Mouse (Mus musculus) liver, embryonic 15.5 days (tissue): ENCODE data around the gene Thbd. TPM values are rescaled to one million over a fixed set of nuclear protein-coding genes. Genes with fewer than 3 reads are reported as not detected.

Experiments used
- ATAC-seq: fragments of 200-750 bp; cut with Nextera tagmentation; 2 replicates; pipeline ENCODE4 v1.8.0; 2017; ENCODE audit warnings: moderate number of reproducible peaks, mild to moderate bottlenecking, moderate library complexity; ENCODE audit not compliant: insufficient read depth
- H3K27ac ChIP-seq: fragments of 300-500 bp; sonication (generic); replicated peaks from 2 replicates; pipeline ENCODE4 v1.5.1; 2015; ENCODE audit warnings: mild to moderate bottlenecking, inconsistent platforms
- H3K27me3 ChIP-seq: fragments of 300-500 bp; sonication (generic); 2 replicates; pipeline ENCODE4 v1.6.1; 2015; ENCODE audit warnings: mild to moderate bottlenecking, inconsistent platforms
- H3K36me3 ChIP-seq: fragments of 300-500 bp; sonication (generic); replicated peaks from 2 replicates; pipeline ENCODE4 v1.6.1; 2015; ENCODE audit warnings: moderate library complexity, mild to moderate bottlenecking, inconsistent platforms
- H3K4me1 ChIP-seq: fragments of 300-500 bp; sonication (generic); replicated peaks from 2 replicates; pipeline ENCODE4 v1.6.1; 2015; ENCODE audit warnings: inconsistent platforms
- H3K4me2 ChIP-seq: fragments of 300-500 bp; sonication (generic); 2 replicates; pipeline ENCODE4 v1.6.1; 2015; ENCODE audit warnings: moderate library complexity, mild to moderate bottlenecking, inconsistent platforms
- H3K4me3 ChIP-seq: fragments of 300-500 bp; sonication (generic); replicated peaks from 2 replicates; pipeline ENCODE4 v1.5.1; 2015; ENCODE audit warnings: mild to moderate bottlenecking, inconsistent platforms
- H3K9ac ChIP-seq: fragments of 300-500 bp; sonication (generic); 2 replicates; pipeline ENCODE4 v1.6.1; 2015; ENCODE audit warnings: moderate library complexity, mild to moderate bottlenecking, inconsistent platforms
- H3K9me3 ChIP-seq: fragments of 300-500 bp; sonication (generic); replicated peaks from 2 replicates; pipeline ENCODE4 v1.6.1; 2016; ENCODE audit warnings: inconsistent platforms
- WGBS: fragments of 180-500 bp; shearing (Covaris S2); methylation state at CpG from one replicate; pipeline ENCODE4 v1.1.7; 2015; ENCODE audit warnings: mixed read lengths; ENCODE audit not compliant: insufficient replicate concordance; 5-methylcytosine and 5-hydroxymethylcytosine counted together
- polyA plus RNA-seq: library from polyadenylated mRNA; unstranded; fragments of >200 nt; fragmentation: Nextera tagmentation; extraction: Ambion mirVana; gene quantifications from 2 replicates; pipeline ENCODE4 v1.2.1, GENCODE M21; 2015

The Thbd gene
- 1.3 and 1.7 TPM in 2 replicates for polyA plus RNA-seq

- Histone ChIP-seq H3K9ac (peak within 1 kb of the TSS; percentile 21; the same call in 1 of the 2 replicates), H3K27me3 (peaks cover 36% of the 10 kb centered on the region), H3K27ac (peak within 1 kb of the TSS; percentile 24; the same call in 1 of the 2 replicates), H3K9me3 (no peaks in the 10 kb centered on the region), H3K4me1 (peaks cover 24% of the 10 kb centered on the region), H3K4me2 (peak within 1 kb of the TSS; percentile 61), H3K4me3 (peak within 1 kb of the TSS; percentile 43), H3K36me3 (no peaks in the 10 kb centered on the region)
- WGBS = 1% methylated on average over 35 of the region's 35 CpGs
- ATAC-seq = peak; percentile 71
Measured at GRCm38 (mm10) chr2:148407870-148408760, at the start of gene Thbd. TSS of gene Thbd (minus strand) at chr2:148408188.

- Histone ChIP-seq H3K4me2 (no peak overlapping the region), H3K27me3 (no peaks in the 10 kb centered on the region), H3K9me3 (no peaks in the 10 kb centered on the region), H3K4me3 (no peak overlapping the region), H3K9ac (no peak overlapping the region), H3K27ac (no peak overlapping the region), H3K4me1 (no peaks in the 10 kb centered on the region), H3K36me3 (no peaks in the 10 kb centered on the region)
- no peak for ATAC-seq
Measured at GRCm38 (mm10) chr2:148455341-148455740, 47.4 kb upstream of the Thbd start.

- no peaks in the 10 kb centered on the region for H3K9me3 ChIP-seq
- H3K4me3 ChIP-seq = no peak overlapping the region
- no peaks in the 10 kb centered on the region for H3K4me1 ChIP-seq
- no peak overlapping the region for H3K9ac ChIP-seq
- 56% methylated on average over 4 of the region's 4 CpGs for WGBS
- no peaks in the 10 kb centered on the region for H3K27me3 ChIP-seq
- H3K36me3 ChIP-seq = no peaks in the 10 kb centered on the region
- H3K27ac ChIP-seq = no peak overlapping the region
- ATAC-seq = no peak
- H3K4me2 ChIP-seq = no peak overlapping the region
Measured at GRCm38 (mm10) chr2:148454014-148454542, 46.1 kb upstream of the Thbd start.

- ATAC-seq = no peak
- 60% methylated on average over 3 of the region's 3 CpGs for WGBS
- Histone ChIP-seq H3K4me3 (no peak overlapping the region), H3K27ac (no peak overlapping the region), H3K4me1 (no peaks in the 10 kb centered on the region), H3K9ac (no peak overlapping the region), H3K4me2 (no peak overlapping the region), H3K36me3 (no peaks in the 10 kb centered on the region), H3K9me3 (no peaks in the 10 kb centered on the region), H3K27me3 (no peaks in the 10 kb centered on the region)
Measured at GRCm38 (mm10) chr2:148453061-148453460, 45.1 kb upstream of the Thbd start.

GRCm38 (mm10) chr2:148451498-148451897, 43.5 kb upstream of the Thbd start:
- no peaks in the 10 kb centered on the region for H3K4me1 ChIP-seq
- WGBS = 53% methylated on average over 5 of the region's 5 CpGs
- no peaks in the 10 kb centered on the region for H3K27me3 ChIP-seq
- H3K4me2 ChIP-seq = no peak overlapping the region
- no peak overlapping the region for H3K27ac ChIP-seq
- ATAC-seq = no peak
- no peaks in the 10 kb centered on the region for H3K36me3 ChIP-seq
- no peaks in the 10 kb centered on the region for H3K9me3 ChIP-seq
- no peak overlapping the region for H3K9ac ChIP-seq
- H3K4me3 ChIP-seq = no peak overlapping the region

- 56% methylated on average over 5 of the region's 5 CpGs for WGBS
- Histone ChIP-seq H3K27ac (no peak overlapping the region), H3K4me1 (no peaks in the 10 kb centered on the region), H3K27me3 (no peaks in the 10 kb centered on the region), H3K9me3 (no peaks in the 10 kb centered on the region), H3K9ac (no peak overlapping the region), H3K4me2 (no peak overlapping the region), H3K36me3 (no peaks in the 10 kb centered on the region), H3K4me3 (no peak overlapping the region)
- ATAC-seq = no peak
Measured at GRCm38 (mm10) chr2:148450616-148451015, 42.6 kb upstream of the Thbd start.

- Histone ChIP-seq H3K27me3 (no peaks in the 10 kb centered on the region), H3K4me1 (no peaks in the 10 kb centered on the region), H3K9ac (no peak overlapping the region), H3K4me2 (no peak overlapping the region), H3K9me3 (no peaks in the 10 kb centered on the region), H3K27ac (no peak overlapping the region), H3K4me3 (no peak overlapping the region), H3K36me3 (no peaks in the 10 kb centered on the region)
- ATAC-seq = no peak
- 52% methylated on average over 1 of the region's 1 CpGs for WGBS
Measured at GRCm38 (mm10) chr2:148449659-148450058, 41.7 kb upstream of the Thbd start.

GRCm38 (mm10) chr2:148446446-148446845, 38.5 kb upstream of the Thbd start:
- no peak overlapping the region for H3K4me2 ChIP-seq
- no peak overlapping the region for H3K27ac ChIP-seq
- H3K4me1 ChIP-seq = no peaks in the 10 kb centered on the region; the same call in 1 of the 2 replicates
- H3K27me3 ChIP-seq = no peaks in the 10 kb centered on the region
- H3K36me3 ChIP-seq = no peaks in the 10 kb centered on the region
- ATAC-seq = no peak
- H3K9ac ChIP-seq = no peak overlapping the region
- H3K4me3 ChIP-seq = no peak overlapping the region
- WGBS = 64% methylated on average over 3 of the region's 3 CpGs
- no peaks in the 10 kb centered on the region for H3K9me3 ChIP-seq

- Histone ChIP-seq H3K9me3 (no peaks in the 10 kb centered on the region), H3K4me1 (no peaks in the 10 kb centered on the region; the same call in 1 of the 2 replicates), H3K36me3 (no peaks in the 10 kb centered on the region), H3K4me2 (no peak overlapping the region), H3K27me3 (no peaks in the 10 kb centered on the region), H3K4me3 (no peak overlapping the region), H3K27ac (no peak overlapping the region), H3K9ac (no peak overlapping the region)
- ATAC-seq = no peak
- 67% methylated on average over 1 of the region's 1 CpGs for WGBS
Measured at GRCm38 (mm10) chr2:148445616-148446015, 37.6 kb upstream of the Thbd start.

- Histone ChIP-seq H3K36me3 (no peaks in the 10 kb centered on the region), H3K27ac (no peak overlapping the region), H3K4me2 (no peak overlapping the region), H3K4me3 (no peak overlapping the region), H3K27me3 (no peaks in the 10 kb centered on the region), H3K9ac (no peak overlapping the region), H3K4me1 (no peaks in the 10 kb centered on the region; the same call in 1 of the 2 replicates), H3K9me3 (no peaks in the 10 kb centered on the region)
- WGBS = 41% methylated on average over 1 of the region's 1 CpGs
- ATAC-seq = no peak
Measured at GRCm38 (mm10) chr2:148444472-148444871, 36.5 kb upstream of the Thbd start.

- Histone ChIP-seq H3K27me3 (no peaks in the 10 kb centered on the region), H3K9me3 (no peaks in the 10 kb centered on the region), H3K36me3 (no peaks in the 10 kb centered on the region), H3K4me1 (no peaks in the 10 kb centered on the region; the same call in 1 of the 2 replicates), H3K4me3 (peak within 1 kb of the TSS; percentile 29), H3K4me2 (peak within 1 kb of the TSS; percentile 33), H3K9ac (no peak within 1 kb of the TSS), H3K27ac (peak within 1 kb of the TSS; percentile 45; the same call in 1 of the 2 replicates)
- 11% methylated on average over 13 of the region's 13 CpGs for WGBS
- peak; percentile 57; the same call in 1 of the 2 replicates for ATAC-seq
Measured at GRCm38 (mm10) chr2:148443249-148443958, 35.4 kb upstream of the Thbd start, which contains the start of gene Cd93. TSS of gene Cd93 (minus strand) at chr2:148443563.
